Mouse (Mus musculus): ENCODE measurements at regions not wholly inside any gene's neighbourhood (a gene's known extent, or its start where the extent isn't known, plus 50 kb on each side); places are given as distances from the start of the nearest gene placed in this dataset.
A peak's percentile ranks its signal among the peaks of the same experiment; 100 is the strongest.

GRCm38 (mm10) chr13:52255697-52256096 is 275.4 kb downstream of the Diras2 start:
- TF ChIP-seq CTCF (conservative IDR thresholded peaks at IDR 0.05; ENCODE audit: low read length) = peak; percentile 62
- no peak for TF ChIP-seq POU5F1 (IDR thresholded peaks at IDR 0.05; ENCODE audit: borderline replicate concordance, low read length)
- no peak for TF ChIP-seq NANOG (IDR thresholded peaks at IDR 0.05; ENCODE audit: borderline replicate concordance, low read length)

All from E14TG2a.4 (cell line).